Mouse (Mus musculus): ENCODE data around the gene Usp36.
"Not testable (repeated sequence)": the region's sequence is repeated elsewhere in the genome, so short reads cannot be mapped to it uniquely, and the experiment has no call there.

Gene Usp36

DNA sequence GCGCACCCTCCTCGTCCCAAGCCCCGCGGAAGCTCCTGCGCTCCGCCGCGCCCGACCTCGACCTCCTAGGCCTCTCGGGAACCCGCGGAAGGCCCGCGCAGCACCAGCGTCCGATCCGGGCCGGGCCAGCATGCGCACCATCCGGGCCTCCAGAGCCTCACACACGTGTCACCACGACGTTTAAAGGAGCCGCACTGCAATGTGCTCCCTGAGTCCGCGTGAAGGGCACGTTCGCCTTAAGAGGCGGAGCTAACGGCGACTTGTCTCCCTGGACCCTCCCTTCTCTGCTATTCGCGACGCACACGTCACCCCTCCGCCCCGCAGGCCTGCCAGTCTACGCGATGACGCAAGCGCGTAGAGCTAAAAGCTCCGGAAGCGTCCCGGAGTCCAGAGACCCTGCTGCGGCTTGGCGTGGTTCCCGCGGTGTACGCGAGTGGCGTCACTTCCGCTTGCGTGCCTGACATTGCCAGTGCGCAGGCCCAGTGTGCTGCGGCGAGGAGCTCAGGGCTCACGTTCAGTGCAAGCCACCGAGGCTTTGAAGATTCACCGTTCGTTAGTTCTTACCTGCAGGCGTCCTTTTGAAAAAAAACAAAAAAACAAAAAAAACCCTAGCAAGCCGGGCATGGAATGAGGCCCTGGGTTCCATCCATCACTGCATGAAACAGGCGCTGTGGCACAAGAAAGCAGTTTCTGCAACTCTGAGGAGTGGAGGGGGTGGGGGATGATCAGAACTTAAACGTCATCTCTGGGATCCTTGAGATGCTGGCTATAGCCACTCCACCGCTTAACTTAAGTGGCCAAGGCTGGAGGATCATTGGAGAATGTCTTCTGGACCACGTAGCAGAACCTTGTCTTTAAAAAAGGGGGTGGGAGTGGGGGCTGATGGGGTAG lies at the start of gene Usp36:
TSS of gene Usp36 (minus strand) at position 246 of the 891 bp plus-strand sequence.
- ATAC-seq (ENCODE audit: insufficient number of reproducible peaks, low FRiP score, low TSS enrichment), result peak; percentile 97

DNA sequence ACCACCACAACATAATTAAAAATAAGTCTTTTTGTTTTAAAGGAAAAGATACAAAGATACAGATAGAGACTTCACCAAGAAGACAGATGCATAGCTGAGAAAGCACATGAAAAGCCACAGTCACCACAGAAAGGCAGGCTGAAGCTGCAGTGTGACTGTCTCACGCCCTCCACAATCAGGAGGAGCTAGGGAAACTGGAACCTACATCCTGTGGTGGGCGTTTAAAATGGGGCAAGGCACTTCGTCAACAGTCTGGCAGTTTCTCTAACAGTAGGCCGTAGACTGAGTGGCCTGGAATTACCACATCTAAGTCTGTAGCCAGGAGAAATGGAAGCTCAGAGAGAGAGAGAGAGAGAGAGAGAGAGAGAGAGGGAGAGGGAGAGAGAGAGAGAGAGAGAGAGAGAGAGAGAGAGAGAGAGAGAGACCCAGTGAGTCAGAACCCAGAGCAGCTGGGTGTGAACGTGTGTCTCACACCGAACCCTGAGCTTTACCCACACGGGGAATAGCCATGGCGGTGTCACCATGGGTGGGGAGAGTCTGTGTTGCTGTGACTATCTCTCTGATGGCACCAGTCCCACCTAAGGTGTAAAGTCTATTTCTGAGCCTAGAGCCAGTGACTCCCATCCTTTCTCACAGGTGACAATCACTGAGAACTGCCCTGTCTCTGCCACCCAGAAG lies 47.6 kb upstream of the Usp36 start:
- no peak for ATAC-seq (ENCODE audit: insufficient number of reproducible peaks, low FRiP score, low TSS enrichment)

DNA sequence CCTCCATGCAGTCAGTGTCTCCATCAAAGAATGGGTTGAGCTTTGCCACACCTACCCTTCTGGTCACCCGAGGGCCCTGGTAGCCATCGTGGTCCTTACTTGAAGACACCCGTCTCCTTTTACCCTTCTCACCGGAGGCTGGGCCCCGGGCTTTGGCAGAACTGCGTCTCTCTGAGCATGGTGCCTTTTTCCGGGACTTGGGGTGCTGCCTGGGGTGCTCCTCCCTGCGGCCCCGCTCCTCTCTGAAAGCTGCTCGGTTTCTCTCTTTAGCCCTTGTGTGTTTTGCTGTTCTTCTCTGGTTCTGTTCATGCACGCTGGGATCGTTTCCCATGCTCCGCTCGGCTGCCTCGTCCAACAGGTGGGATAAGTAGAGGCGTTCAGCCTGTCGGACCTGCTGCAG lies 43.4 kb upstream of the Usp36 start:
- no peak for ATAC-seq (ENCODE audit: insufficient number of reproducible peaks, low FRiP score, low TSS enrichment)

- ATAC-seq (ENCODE audit: insufficient number of reproducible peaks, low FRiP score, low TSS enrichment), result no peak
These were observed 42.3 kb upstream of the Usp36 start for GRCm38 (mm10) chr11:118332376-118332775.

DNA sequence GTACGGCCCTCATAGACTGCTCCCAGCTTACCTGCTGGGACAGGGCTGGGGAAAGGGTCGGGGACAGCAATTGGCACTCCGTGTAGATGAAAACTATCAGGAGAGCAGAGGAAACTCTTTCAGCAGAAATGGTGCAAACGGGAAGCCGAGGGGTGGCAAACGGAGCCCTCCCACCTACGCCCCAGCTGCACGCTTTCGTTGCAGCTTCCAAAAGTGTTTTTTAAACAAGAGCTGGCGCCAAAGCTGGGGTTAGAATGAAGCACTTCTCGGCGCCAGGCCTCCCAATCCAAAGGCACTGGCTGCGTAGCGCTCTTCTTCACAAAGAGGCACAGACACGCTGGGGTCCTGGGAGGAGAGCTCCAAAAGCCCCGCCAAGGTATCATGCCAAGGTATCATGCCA lies 40.7 kb upstream of the Usp36 start:
- no peak for ATAC-seq (ENCODE audit: insufficient number of reproducible peaks, low FRiP score, low TSS enrichment)

DNA sequence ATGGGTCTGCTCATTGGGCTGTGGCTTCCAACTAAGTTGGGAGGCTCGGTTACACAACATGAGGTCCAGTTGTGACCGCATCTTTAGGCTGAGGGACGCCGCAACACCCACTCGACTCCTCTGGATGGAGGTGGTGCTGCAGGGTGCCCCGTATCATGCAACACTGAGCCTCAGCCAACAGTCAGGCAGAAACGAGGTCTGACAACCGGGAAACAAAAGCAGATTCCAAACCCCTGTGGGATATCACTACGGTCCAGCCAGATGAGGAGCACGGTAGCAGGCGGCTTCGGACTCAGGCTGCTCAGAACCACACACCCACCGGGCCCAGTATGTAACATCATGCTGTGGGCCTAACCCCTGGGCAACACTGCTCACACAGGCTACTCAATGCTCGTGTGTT lies 40.3 kb upstream of the Usp36 start:
- ATAC-seq (ENCODE audit: insufficient number of reproducible peaks, low FRiP score, low TSS enrichment), result no peak

DNA sequence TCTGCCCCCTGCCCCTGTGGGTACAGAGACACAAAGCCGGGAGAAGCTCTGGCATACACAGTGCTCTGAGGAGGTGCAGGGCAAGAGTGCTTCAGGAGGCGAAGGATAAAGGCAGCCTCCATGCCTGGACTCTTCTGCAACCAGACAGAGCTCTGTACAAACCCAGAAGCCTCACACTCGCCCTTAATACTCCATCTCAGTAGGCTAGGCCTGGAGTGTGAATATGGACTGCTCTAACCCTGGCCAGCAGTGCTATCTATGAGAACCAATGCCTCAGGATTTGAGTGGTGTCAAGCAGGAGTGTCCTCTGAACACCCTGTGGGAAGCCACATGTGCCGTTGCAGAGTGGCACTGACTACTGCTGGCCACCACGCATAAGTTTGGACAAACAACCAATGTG lies 38.9 kb upstream of the Usp36 start:
- no peak for ATAC-seq (ENCODE audit: insufficient number of reproducible peaks, low FRiP score, low TSS enrichment)

DNA sequence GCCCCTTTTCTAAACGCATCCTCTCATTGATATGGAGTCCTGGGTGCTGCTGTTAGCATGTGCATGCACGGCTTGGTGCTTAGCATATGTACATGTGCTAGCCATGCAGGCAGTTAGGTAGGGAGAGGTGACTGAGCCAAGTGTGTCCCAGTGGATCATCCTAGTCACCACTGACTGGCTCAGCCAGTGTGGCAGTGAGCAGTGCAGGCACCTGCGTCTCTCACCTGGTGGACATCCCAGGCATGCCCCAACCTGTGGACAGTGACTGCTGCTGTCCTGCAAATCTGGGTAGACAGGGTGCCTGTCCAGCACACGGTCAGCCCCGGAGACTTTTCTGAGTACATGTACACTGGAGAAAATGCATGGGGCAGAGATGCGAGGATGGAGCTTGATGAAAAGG lies 38.5 kb upstream of the Usp36 start:
- no peak for ATAC-seq (ENCODE audit: insufficient number of reproducible peaks, low FRiP score, low TSS enrichment)

DNA sequence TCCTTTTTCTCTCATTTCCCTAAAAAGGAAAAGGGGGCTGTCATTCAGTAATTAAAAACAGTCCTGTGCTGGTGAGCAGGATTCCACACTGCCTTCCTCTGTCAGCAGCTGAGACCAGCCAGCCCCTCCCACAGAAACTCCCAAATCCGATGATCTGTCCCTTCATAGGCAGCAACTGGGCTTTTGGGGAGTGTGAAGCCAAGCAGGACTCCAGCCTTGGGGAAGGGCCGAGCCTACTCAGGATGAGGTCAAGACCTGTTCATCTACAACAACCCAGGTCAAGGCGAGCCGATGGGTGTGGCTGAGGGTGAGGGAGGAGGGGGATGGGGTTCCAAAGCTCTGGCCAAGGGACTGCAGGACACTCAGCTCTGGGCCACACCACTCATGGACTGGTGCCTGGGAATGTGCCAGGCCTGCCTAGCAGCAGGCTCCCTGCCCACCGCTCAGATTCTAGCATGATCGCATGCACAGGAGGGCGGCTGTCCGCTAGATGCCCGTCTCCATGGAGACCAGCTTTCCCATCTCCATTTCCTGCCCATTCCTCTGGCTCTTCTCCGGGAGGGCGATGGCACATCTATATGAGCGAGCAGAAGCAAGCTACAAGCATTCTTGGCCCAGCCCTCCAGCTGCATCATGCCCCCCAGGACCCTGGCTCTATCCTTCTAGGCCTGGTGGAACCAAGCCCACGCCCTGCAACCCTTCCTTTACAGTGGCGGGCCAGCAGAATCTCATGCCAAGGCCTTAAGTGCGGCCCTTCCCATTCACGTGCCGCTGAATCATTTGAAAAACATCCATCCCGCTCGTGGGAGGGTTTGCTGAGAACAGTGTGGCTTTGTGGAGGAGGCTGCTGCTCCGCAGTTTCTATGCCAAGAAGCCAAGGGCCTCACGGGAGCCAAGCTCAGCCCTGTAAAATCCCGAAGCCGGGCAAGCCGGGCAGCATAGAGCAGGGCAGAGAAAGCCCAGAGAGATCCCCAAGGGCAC lies 37.2 kb upstream of the Usp36 start:
- peak; percentile 40; the same call in 1 of the 2 replicates for ATAC-seq (ENCODE audit: insufficient number of reproducible peaks, low FRiP score, low TSS enrichment)

- ATAC-seq (ENCODE audit: insufficient number of reproducible peaks, low FRiP score, low TSS enrichment), result no peak
These were observed 36.4 kb upstream of the Usp36 start for GRCm38 (mm10) chr11:118326491-118326890.

- ATAC-seq (ENCODE audit: insufficient number of reproducible peaks, low FRiP score, low TSS enrichment), result no peak
These were observed 34.5 kb upstream of the Usp36 start for GRCm38 (mm10) chr11:118324541-118324940.

GRCm38 (mm10) chr11:118323974-118324373 lies 33.9 kb upstream of the Usp36 start:
- ATAC-seq (ENCODE audit: insufficient number of reproducible peaks, low FRiP score, low TSS enrichment), result no peak

GRCm38 (mm10) chr11:118322647-118323046 lies 32.6 kb upstream of the Usp36 start:
- ATAC-seq (ENCODE audit: insufficient number of reproducible peaks, low FRiP score, low TSS enrichment), result no peak

DNA sequence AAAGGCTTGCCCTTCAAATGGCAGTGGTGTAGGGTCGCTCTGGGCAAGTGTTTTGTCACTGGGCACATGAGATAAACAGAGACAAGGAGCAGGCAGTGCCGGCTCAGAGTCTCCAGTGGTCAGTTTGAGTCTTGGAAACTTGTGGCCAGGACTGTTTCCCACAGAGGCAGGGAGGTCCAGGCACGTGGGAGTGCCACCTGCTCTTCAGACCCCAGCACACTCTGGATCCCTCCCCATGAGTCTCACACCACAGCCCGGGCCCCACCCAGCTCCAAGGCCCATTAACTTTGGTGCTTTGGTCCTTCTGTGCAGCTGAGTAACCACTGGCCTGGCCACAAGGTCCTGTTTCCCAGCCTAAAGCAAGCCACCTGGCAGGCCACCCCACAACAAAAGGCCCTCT lies 31.9 kb upstream of the Usp36 start:
- ATAC-seq (ENCODE audit: insufficient number of reproducible peaks, low FRiP score, low TSS enrichment), result no peak

- no peak for ATAC-seq (ENCODE audit: insufficient number of reproducible peaks, low FRiP score, low TSS enrichment)
These were observed 31.5 kb upstream of the Usp36 start for GRCm38 (mm10) chr11:118321500-118321899.

- no peak for ATAC-seq (ENCODE audit: insufficient number of reproducible peaks, low FRiP score, low TSS enrichment)
These were observed 28.6 kb upstream of the Usp36 start for GRCm38 (mm10) chr11:118318678-118319077.

GRCm38 (mm10) chr11:118317129-118317528 lies 27.1 kb upstream of the Usp36 start:
- peak; percentile 56; the same call in 1 of the 2 replicates for ATAC-seq (ENCODE audit: insufficient number of reproducible peaks, low FRiP score, low TSS enrichment)

DNA sequence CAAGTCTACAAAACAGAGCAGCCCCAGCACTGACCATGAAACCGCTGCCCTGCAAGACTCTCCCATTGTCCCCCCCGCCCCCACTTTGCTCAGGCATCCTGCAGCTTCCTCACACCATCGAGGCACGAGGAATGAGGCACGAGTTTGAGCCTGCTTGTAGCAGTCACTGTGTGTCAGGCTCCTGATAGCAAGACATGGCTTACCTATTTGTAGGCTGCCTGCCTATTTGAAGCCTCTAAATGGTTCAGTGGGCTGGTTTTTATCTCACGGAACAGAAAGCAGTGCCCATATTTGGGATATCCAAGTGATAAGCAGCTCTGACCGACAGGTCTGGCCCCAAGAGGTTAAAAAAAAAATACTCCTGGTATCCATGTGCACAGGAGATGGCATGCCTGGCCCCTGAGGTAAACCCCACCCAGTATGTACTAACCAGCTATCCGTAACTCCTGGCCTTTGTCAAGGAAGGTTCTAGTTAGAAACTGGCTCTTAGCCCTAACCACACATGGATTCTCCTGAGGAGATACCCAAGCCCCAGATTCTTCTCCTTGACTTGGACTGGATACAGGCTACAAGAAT lies 26.3 kb upstream of the Usp36 start:
- ATAC-seq (ENCODE audit: insufficient number of reproducible peaks, low FRiP score, low TSS enrichment), result no peak

DNA sequence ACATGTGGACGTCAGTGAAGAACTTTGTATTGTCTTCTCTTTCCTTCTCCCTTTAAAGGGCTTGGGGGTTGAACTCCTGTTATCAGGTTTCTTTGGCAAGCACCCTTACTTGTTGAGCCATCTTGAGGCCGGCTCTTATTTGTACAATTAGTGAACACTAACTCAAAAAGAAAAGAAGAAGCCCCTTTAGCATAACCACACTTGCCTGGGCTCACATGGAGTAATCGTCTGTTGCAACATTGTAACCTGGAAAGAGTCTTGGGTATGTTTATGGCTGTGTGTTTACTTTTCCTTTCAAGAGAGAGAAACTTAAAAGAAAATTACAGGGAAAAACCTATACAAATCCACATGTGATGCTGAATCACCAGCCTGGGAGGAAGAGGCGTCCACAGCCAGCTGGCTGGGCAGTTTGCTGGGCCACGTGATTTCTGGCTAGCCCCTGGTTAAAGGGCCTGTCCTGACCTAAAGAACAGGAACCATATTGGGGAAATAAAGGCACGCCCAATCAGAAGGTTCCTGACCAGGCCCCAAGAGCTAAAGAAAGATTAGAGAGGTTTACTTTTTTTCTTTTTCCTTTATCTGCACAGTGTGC lies 22.2 kb upstream of the Usp36 start:
- no peak for ATAC-seq (ENCODE audit: insufficient number of reproducible peaks, low FRiP score, low TSS enrichment)

- ATAC-seq (ENCODE audit: insufficient number of reproducible peaks, low FRiP score, low TSS enrichment), result not testable (repeated sequence)
These were observed 17.9 kb upstream of the Usp36 start for GRCm38 (mm10) chr11:118307962-118308361.

Data from cerebellum, adult (tissue).